Mouse (Mus musculus) midbrain, embryonic 16.5 days (tissue): ENCODE data around the gene Atp6ap1l. TPM values are rescaled to one million over a fixed set of nuclear protein-coding genes. Genes with fewer than 3 reads are reported as not detected.

ENCODE experiments used
- ATAC-seq: fragments of 200-750 bp; cut with Nextera tagmentation; 2 replicates; pipeline ENCODE4 v1.8.0; 2017; ENCODE audit warnings: moderate TSS enrichment
- H3K27ac ChIP-seq: fragments of 300-500 bp; sonication (generic); 2 replicates; pipeline ENCODE4 v1.5.1; 2014; ENCODE audit warnings: mild to moderate bottlenecking, low read length, mixed read lengths
- H3K27me3 ChIP-seq: fragments of 300-500 bp; sonication (generic); 2 replicates; pipeline ENCODE4 v1.6.1; 2014; ENCODE audit warnings: low read depth, low read length, mixed read lengths; ENCODE audit not compliant: control insufficient read depth, insufficient read depth
- H3K36me3 ChIP-seq: fragments of 300-500 bp; sonication (generic); 2 replicates; pipeline ENCODE4 v1.6.1; 2014; ENCODE audit warnings: mild to moderate bottlenecking, low read length, moderate library complexity, mixed read lengths; ENCODE audit not compliant: control insufficient read depth, insufficient read depth
- H3K4me1 ChIP-seq: fragments of 300-500 bp; sonication (generic); 2 replicates; pipeline ENCODE4 v1.6.1; 2014; ENCODE audit warnings: mild to moderate bottlenecking, low read length, mixed read lengths; ENCODE audit not compliant: control insufficient read depth, insufficient read depth
- H3K4me2 ChIP-seq: fragments of 300-500 bp; sonication (generic); 2 replicates; pipeline ENCODE4 v1.6.1; 2014; ENCODE audit warnings: mild to moderate bottlenecking, low read length, mixed read lengths
- H3K4me3 ChIP-seq: fragments of 300-500 bp; sonication (generic); 2 replicates; pipeline ENCODE4 v1.5.1; 2014; ENCODE audit warnings: low read depth, mild to moderate bottlenecking, low read length, moderate library complexity, mixed read lengths
- H3K9ac ChIP-seq: fragments of 300-500 bp; sonication (generic); 2 replicates; pipeline ENCODE4 v1.6.1; 2014; ENCODE audit warnings: low read depth, low read length, mixed read lengths
- H3K9me3 ChIP-seq: fragments of 300-500 bp; sonication (generic); replicated peaks from 2 replicates; pipeline ENCODE4 v1.6.1; 2014; ENCODE audit warnings: mild to moderate bottlenecking, low read length, mixed read lengths; ENCODE audit not compliant: control insufficient read depth, poor library complexity, severe bottlenecking
- WGBS: fragments of 180-500 bp; shearing (Covaris S2); extraction: QIAGEN DNeasy Blood & Tissue Kit; methylation state at CpG from one replicate; pipeline ENCODE4 v1.1.7; 2014; 5-methylcytosine and 5-hydroxymethylcytosine counted together
- polyA plus RNA-seq: library from polyadenylated mRNA; unstranded; fragments of >200 nt; fragmentation: Nextera tagmentation; extraction: Ambion mirVana; gene quantifications from 2 replicates; pipeline ENCODE4 v1.2.1, GENCODE M21; 2015

Atp6ap1l gene
- polyA plus RNA-seq, 1 experiment from 2014 or later: 0.44 TPM

- H3K4me2 ChIP-seq: no peak overlapping the region
- H3K27me3 ChIP-seq: no peaks in the 10 kb centered on the region
- H3K9ac ChIP-seq: no peak overlapping the region
- no peaks in the 10 kb centered on the region for H3K9me3 ChIP-seq
- H3K36me3 ChIP-seq: no peaks in the 10 kb centered on the region
- WGBS: 89% methylated on average over 7 of the region's 7 CpGs
- ATAC-seq: no peak
- H3K4me1 ChIP-seq: no peaks in the 10 kb centered on the region
- H3K4me3 ChIP-seq: no peak overlapping the region
- H3K27ac ChIP-seq: no peak overlapping the region
Measured at GRCm38 (mm10) chr13:90833641-90834207, 71.4 kb downstream of the Atp6ap1l start.

Other genes starting within 250 kb of the Atp6ap1l start
- 81.0 and 95.8 TPM in 2 replicates for gene Rps23, start 17.6 kb upstream of the Atp6ap1l start, polyA plus RNA-seq